Mouse (Mus musculus): ENCODE measurements around the gene Abca12.

DNA sequence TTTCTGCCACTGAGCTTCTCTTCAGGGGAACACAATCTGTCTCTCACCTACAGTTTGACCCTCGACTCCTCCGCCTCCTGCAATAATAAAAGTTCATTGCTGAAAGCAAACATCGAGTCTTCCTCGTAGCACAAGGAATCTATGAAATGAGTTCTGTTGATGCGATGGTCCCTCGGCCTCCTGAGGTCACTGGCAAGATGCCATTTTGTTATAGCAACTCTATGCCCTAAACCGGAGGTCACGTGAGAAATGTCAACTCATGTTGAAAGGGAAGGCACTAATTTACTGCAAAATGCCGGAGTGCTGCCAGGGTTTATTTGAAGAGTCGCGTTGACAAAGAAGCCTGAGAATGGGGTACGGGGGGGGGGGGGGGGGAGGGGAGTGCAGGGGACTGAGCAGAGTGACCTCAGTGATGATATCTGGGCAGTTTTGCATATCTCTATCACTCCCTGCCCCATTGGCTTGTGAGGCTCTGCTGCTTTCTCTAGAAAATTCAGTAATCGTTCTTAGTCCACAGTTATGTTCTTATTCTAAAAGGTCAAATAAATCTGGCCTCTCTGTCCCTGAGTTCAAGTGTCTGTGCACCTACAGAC is 7.1 kb upstream of the Abca12 start:
- TF ChIP-seq CTCF (IDR thresholded peaks at IDR 0.05) (no peak), EP300 (IDR thresholded peaks at IDR 0.05) (no peak)
